Mouse (Mus musculus): ENCODE results near the gene Lingo4.
A peak's percentile ranks its signal among the peaks of the same experiment; 100 is the strongest.

Lingo4 gene

DNA sequence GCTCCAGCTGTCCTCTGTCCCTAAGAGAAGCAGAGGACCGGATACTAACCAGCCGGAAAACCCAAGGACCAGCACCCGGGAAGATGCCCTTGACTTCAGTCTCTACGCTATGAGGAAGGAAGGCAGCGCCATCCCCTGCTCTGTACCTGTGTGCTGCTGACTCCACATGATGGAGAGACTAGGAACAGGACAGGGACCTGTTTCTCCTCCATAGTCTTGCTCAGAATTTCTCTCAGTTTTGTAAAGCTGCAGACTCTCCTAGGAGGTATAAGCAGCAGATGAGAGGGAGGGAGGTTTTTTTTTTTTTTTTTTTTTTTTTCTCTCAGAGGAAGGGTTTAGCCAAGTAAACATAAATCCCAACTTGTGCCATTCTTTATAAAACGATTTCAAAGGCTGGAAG lies at the start of gene Lingo4:
Gene Lingo4 (plus strand): TSS at position 301 of the 400 bp plus-strand sequence.
- no peak for DNase-seq

DNA sequence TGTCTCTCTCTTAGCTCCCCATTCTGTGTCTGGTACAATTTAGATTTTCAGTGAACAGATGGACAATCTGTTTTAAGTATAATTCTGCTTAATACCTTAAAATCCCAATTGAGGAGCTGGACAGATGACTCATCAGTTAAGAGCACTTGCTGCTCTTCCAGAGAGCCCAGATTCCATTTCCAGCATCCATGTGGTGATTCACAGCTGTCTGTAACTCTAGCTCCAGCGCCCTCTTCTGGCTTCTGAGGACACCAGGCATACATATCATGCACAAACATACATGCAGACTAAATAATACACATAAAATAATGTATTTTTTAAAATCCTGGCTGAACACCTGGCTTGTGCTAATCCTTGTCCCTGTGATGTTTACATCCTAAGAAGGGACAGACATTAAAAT lies 37.5 kb upstream of the Lingo4 start:
- DNase-seq, result peak; percentile 49 to 53

DNA sequence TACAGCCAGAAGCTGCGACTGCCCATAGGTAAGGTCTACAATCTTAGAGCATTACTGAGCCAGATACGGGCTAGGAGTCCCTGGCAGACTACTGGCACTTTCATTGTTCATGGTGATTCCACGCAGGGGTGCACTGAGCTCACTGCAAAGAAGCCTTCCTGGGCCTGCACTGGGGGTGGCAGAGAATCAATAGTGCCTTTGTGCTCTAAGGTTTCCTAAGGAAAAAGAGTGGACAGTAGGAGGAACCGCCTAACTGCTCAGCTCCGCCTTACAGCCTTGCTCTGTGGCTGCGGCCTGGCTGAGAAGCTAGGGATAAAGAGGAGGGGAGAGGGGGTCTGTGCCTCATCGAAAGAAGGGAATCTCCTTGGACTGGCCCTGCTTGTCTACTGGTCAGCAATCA lies 36.2 kb upstream of the Lingo4 start, which contains the start of gene C2cd4d:
Gene C2cd4d (plus strand): TSS at position 301 of the 400 bp plus-strand sequence.
- DNase-seq, result no peak

DNA sequence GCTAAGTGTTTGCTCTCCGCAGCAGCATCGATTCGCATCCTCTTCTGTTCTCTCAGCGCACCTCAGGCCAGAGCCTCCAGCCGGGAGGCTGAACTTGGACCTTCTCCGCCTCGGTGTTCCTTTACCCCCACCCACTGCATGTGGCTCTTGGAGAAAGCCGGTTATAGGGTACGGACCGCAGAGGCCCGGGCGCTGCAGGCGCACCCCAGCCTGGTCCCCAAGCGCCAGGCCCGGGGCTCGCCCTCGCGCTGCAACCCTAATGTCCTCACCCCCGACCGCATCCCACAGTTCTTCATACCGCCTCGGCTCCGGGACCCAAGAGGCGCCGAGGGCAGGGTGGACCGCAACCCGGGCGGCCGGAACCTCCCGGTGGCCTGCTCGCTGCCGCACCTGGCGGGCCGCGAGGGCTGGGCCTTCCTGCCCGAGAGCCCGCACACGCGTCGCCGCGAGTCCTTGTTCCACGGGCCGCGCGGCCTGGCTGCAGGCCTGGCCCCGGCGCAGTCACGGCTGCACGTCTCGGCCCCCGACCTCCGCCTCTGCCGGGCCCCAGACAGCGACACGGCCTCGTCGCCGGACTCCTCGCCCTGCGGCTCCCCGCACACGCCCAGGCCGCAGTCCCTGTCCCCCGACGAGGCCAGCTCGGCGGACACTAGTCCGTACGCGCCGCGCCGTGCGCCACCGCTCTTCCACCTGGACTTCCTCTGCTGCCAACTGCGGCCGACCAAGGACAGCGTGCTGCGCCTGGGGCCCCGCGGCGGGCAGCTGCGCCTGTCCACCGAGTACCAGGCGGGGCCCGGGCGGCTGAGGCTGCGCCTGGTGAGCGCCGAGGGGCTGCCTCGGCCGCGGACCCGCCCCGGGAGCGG lies 34.8 kb upstream of the Lingo4 start:
- DNase-seq, result peak; percentile 46 to 74

DNA sequence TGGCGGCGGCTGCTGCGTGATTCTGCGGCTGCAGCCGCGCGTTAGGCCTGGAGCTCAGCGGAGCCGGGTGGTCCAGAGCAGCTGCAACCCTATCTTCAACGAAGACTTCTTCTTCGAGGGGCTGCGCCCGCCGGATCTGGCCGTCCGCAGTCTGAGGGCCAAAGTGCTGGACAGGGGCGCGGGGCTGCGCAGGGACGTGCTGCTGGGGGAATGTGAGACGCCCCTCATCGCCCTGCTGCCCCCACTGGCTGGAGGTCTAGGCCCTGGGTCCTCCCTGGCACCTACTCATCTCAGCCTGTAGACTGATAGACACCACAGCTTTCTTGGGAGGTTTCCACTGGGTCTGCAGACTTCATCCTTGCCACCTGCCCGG lies 34.2 kb upstream of the Lingo4 start:
- no peak for DNase-seq

DNA sequence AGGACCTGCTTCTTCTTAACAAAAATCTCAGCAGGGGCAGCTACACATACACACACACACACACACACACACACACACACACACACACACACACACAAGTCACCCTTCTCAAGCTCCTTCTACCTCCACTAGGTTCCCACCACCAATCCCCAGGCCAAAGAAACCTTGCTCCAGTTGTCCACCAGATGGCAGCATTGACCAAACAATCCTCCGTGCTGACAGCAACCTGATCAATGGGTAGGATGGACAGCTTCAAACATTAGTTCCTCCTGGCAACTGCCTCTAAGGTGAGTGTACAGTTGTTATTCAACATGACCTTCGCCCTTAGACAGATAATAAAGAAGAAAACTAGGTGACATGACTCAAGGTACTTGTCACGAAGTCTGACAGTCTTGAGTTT lies 31.6 kb upstream of the Lingo4 start:
- peak; percentile 78 to 80 for DNase-seq

DNA sequence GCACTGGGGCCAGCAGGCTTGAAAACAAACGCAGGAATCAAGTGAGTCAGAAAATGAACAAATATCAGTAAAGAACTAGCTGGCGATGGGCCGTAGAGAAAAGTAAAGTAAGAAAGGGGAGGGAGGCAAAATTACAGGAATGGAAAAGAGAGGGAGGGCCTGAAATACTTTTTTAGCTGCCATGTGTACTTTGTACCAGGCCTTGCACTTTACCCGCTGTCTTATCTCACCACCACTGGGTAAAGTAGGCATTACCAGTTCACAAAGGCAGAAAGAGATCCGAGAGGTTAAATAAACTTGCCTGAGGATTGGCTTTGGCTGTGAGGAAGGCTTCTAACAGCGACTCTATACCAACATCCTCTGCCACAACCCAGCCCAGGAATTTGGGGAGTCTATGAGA lies 30.8 kb upstream of the Lingo4 start:
- no peak for DNase-seq

DNA sequence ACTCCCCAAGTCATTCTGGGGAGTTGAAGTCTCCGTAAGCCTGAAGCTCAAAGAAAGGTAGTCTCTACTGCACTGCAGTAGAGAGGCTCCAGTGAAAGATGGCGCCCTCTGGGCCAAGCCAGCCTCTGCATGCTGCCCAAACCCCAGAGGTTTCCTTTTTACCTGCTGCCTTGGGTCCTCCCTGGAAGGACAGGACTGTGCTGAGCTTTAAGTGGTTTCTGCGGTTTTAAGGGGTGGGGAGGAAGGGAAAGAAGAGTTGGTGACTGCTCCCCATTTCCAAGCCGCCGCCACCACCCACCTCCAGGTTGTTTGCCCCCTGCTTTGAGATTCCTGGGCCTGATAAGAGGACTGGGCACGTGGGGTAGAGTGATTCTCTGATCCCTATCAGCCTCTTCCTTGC lies 29.7 kb upstream of the Lingo4 start:
- DNase-seq, result no peak

DNA sequence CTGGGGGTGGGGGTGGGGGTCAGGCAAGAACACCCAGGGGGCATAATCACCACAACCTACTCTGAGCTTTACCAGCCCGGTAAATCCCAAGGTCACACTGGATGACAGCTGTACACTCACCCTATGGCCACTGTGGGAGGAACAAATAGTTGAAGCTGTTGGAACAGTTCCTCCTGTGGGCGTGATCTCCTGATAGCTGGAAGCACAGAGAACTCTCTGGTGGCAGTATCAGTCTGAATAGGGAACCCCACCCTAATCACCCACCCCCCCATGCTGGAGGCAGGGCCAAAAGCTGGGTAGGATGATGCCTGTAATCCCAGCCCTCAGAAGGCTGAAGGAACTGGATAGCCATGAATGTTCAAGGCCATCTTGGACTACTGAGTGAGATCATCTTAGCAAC lies 28.6 kb upstream of the Lingo4 start:
- DNase-seq, result no peak

DNA sequence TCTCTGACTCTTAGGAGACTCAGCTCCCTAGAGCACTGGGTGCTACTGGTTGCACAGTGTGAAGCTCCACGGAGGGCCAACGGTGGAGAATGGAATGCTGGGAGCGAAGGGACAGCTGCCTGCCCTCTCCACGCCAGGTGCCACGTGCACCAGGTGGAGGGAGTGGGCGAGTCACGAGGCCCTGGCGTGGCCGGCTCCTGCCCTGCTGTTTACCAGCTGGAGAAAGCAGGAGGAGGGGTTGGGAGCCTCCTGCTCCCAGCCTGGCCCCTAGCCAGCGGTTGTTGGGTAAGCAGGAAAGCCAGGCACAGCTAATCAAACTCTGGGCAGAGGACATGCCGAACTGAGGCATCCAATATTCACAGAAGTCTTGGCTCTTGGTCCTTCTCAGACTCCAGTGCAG lies 26.7 kb upstream of the Lingo4 start:
- DNase-seq, result peak; percentile 96 to 98

DNA sequence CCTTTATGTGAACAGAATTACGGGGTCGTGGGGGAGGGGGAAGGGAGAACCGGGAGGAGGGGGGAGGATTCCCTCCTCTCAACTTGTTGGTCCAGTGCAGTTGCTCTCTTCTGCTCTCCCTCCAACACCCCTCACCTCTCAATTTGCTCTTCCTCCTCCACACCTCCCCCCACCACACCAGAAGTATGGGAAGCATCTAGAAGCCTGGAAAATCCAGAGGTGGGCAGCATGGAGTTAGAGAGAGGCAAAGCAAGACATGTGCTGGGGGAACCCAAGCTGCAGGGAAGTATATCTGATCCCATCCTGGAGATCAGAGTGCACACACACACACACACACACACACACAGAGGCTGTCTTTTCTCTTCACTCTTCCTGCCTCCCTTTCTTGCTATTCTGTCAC lies 26.3 kb upstream of the Lingo4 start:
- peak in 1 of 2 experiments; percentile 52 for DNase-seq

DNA sequence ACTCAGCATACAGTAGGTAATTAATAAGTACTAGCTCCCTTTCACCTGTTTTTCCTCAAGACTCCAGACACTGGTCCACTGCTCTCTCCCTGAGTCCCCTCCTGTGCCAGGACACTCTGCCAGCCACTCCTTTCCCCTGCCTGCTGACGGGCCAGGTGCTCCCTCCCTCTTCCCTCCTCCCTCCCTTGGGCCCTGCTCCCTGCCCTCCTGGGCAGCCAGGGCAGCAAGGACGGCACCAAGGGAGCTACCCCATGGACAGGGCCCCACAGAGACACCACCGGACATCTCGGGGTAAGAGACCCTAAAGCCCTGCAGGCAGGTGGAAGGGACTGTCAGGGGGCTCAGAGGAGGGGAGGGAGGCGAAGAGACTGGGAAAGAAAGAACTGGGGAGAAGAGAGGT lies 25.7 kb upstream of the Lingo4 start, which contains the start of gene Rorc:
Gene Rorc (plus strand): TSS at position 154 of the 400 bp plus-strand sequence.
- DNase-seq, result peak; percentile 77 to 95

DNA sequence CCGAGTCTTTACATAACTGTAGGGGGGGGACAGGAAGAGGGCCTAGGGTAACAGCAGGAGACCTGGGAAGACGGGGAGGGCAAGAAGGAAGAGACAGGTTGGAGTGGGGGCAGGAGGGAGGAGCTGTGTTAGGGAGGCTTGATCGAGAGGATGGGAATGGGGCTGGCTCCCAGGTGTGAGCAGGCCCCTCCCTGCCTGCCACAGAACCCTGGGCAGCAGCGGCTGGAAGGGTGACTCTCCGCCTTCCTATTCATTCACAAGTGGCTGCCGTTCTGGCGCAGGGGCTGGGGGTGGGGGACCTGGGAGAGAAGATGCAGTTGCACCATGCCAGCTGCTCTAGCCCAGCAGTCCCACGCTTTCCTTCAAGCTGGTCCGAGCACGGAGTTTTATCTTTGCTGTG lies 25.2 kb upstream of the Lingo4 start:
- DNase-seq, result peak; percentile 24 to 86

DNA sequence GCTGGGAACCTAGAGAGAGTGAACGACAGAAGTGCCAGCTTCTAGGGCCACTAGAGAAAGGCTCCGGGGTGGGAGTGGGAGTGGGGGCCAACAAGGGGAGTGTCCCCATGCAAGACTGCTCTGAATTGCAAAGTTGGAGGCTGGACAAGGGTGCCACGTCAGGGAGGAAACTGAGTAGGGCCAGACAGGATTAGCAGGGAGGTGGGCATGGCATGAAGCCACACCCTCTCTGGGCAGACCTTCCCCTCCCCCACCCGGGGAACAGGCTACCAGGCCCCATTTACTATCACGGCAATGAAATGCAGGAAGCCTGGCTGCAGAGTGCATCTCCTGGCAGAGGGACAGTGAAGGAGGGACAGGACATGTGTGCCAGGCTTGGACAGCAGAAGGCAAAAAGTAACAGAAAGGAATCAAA lies 24.7 kb upstream of the Lingo4 start:
- peak; percentile 65 to 88 for DNase-seq

DNA sequence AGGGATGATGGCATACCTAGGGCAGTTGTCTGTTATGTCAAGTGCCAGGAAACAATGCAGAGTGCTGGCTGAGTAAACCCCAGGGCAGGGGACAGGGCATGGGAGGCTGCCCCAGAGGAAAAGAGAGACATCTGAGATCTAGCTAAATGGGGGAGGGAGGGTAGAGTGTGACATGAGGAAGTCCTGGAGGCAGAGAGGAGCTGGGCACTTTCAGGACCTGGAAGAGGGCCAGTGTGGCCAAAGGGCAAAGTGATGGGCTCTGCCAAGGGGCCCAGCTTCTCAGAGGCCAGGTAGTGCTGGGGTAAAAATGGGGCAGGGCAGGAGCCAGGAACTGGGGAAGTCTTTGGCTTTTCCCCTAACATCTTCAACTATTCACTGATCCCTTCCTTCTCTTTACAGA lies 23.7 kb upstream of the Lingo4 start:
- peak; percentile 82 to 92 for DNase-seq

DNA sequence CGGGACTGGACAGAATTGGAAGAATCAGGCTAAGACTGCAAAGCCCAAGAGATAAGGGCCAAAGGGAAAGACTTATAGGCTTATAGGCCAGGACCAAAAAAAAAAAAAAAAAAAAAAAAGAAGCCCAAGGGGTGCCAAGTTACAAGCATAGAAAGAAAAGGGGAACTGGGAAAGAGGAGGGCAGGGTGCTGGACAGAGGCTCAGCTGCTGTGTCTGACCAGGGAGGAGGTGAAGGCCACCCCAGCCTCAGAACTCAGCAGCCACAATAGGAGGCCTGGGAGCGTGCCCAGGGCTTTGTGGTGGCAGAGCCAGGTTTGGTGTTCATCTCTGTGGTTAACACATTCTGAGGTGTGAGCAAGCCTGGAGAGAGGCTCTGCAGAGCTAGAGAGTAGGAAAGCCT lies 23.2 kb upstream of the Lingo4 start:
- no peak for DNase-seq

DNA sequence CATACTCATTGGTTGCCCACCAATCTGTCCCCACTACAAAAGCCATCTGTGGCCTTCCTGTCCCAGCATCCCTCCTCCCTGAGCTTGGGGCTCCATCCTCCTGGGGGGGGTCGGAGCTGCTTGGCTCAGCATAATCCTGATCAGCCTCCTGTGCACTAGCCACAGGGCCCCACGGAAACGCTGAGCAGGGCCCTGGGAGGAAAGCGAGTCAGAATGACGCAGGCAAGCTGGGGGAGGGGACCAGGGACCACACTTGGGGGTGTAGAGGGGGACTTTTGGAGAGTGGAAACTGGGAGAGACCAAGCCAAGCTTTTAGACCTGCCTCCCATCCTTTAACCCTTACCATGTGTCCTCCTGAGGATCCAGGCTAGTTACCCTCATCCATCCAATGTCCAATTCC lies 22.5 kb upstream of the Lingo4 start:
- no peak for DNase-seq

DNA sequence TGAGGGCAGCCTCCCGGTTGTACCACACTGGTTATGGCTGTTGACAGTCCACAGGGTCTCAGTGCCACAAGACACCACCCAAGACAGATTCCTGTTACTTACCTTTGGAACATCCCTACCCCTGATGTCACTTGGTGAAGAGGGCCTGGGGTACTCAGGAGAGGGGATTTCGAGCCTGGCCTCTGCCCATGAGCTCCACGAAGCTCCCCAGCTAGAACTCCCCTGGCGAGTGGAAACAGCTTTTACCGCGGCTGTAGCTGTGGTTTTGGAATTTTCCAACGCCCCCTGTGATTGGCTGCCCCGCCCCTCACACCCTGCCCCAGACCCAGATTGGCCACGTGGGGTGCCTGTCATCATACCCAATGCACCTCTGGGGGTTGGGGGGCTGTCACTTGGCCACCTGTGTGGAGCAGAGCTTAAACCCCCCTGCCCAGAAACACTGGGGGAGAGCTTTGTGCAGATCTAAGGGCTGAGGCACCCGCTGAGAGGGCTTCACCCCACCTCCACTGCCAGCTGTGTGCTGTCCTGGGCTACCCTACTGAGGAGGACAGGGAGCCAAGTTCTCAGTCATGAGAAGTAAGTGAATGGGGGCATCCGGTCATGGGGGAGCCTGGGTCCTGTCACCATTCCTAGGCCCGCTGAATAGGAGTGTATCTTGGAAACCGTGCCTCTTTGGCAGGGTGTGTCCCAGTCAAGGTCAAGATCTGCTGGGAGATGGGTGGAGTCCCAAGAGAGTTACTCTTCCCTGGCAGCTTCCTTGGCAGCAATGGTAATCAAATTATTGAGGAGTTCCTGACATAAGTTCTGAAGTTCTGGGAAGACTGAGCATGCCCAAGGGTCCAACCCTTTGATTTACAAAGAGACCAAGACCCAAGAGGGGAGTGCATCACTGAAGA lies 21.0 kb upstream of the Lingo4 start:
- DNase-seq, result no peak

DNA sequence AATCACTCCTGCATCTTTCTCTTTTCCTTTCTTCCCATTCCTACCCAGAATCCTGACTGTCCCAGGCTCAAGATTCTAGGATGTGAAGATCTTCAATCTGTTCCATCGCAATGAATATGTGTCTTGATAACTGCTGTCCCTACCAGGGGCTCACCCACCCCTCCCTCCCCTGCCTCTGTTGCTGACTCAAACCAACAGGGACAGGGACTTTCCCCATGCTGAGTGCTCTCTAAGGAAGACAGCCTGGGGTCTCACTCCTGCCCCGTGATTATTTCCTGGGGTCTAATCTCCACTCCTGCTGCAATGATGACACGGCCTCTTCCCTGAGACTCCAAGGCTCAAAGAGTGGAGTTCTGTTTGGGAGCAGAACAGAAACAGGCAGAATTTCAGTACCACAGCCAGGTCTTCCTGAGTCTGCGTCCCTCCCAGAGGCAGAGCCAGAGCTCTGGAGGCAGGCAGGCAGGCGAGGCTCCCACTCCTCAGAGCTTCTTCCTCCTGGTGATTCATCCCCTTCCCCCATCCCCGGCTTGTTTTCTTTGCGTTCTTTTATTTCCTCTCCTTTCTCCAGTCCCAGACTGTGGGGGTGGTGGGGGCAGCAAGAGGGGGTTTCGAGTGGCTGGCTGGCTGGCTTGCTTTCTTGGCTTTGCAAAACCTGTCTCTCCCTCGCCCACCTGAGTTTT lies 18.3 kb upstream of the Lingo4 start:
- no peak for DNase-seq

DNA sequence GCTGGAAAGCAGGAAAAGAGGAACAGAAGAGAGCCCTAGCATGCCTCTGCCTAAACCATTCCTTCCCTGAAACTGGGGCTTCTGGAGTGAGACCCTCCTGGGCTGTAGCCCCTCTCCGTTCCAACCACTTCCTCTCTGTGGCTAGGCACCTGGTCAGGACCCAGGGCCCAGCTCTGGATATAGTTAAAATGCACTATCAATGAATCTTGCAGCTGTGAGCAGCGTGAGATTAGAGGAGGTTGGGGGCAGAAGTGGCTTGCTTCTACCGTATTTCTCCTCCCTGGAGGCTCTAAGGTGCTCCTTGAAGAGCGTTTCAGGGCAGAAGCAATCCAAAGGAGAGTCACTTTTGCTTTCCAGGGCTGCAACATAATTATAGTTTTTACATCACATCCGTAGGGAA lies 16.0 kb upstream of the Lingo4 start:
- DNase-seq, result no peak

DNA sequence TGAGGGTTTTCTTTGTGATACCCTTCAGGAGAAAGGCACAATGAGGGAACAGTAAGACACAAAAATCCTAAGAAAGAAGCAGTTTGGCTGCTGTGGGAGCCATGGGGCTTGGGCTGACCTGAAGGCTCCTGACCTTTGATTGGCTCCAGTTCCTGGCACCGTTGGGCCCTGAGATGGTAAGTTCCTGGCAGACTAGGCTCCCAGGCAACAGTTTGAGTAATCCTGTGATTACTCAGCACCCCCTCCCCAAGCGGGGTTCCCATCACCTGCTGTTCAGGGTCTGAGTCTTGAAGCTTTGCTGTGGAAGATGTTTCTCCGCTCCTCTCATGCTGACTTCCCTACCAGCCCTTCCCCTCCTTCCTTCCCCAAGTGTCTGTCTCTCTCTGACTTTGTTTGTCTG lies 14.8 kb upstream of the Lingo4 start:
- DNase-seq, result peak; percentile 20 to 55

DNA sequence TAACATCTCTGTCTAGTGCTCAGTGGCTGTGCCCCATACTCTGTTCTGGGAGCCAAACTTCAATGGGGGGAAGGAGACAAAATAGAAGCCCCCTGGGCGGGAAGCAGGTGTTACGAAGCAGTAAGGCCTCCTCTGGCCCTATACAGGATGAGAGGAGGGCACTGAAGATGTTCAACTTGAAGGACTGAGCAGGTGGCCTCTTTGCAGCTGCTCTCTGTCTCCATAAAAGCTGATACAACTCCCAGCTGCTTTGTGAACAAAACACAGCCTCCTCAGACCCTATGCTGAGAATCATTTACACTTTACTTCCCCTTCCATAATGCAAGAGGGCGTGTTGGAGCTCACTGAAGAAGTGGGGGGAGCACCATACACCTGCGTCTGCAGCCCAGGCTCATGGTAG lies 11.6 kb upstream of the Lingo4 start:
- DNase-seq, result no peak

DNA sequence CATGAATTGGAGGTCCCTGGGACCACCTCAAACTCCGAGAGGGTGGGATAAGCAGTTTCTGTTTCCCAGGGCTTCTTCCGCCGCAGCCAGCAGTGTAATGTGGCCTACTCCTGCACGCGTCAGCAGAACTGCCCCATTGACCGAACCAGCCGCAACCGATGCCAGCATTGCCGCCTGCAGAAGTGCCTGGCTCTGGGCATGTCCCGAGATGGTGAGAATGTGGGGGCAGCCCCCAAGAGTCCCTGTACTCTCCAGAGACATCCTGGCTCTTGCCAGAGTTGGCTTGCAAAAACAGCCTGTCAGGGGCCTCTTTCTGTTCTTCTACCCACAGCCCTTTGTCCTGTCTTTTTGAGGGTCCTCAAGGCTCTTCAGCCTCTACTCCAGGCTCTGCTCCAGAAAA lies 10.9 kb upstream of the Lingo4 start:
- no peak for DNase-seq

Data from kidney, postnatal 25 days (tissue).